Mouse (Mus musculus) cerebellum, postnatal 36 days (tissue): ENCODE measurements at regions not wholly inside any gene's neighbourhood (a gene's known extent, or its start where the extent isn't known, plus 50 kb on each side); places are given as distances from the start of the nearest gene placed in this dataset.

Experiments
- DNase-seq, 2 experiments: peaks; one replicate each; pipeline ENCODE4 v3.0.0; 2021 to 2022; ENCODE audit warnings: mixed read lengths in 2 of 2

DNA sequence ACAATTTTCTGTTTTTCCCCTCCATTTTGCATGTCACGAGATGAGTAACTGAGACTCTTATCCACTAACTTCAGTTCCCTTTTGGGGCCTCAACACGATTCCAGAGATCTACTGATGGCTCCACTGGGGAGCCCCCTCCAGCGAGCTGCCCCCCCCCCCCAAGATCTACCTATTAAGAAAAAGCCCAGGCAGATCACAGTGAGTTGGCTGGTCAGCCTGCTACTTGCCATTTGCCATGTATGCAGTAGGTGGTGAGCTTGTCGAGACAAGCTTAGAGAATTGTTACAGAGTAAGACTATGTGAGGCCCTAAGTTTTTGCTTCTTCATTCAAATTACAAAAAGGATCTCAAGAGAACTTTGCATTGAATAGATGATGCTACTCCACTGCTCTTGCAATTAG lies 426.3 kb upstream of the Ubash3b start:
- no peak for DNase-seq

DNA sequence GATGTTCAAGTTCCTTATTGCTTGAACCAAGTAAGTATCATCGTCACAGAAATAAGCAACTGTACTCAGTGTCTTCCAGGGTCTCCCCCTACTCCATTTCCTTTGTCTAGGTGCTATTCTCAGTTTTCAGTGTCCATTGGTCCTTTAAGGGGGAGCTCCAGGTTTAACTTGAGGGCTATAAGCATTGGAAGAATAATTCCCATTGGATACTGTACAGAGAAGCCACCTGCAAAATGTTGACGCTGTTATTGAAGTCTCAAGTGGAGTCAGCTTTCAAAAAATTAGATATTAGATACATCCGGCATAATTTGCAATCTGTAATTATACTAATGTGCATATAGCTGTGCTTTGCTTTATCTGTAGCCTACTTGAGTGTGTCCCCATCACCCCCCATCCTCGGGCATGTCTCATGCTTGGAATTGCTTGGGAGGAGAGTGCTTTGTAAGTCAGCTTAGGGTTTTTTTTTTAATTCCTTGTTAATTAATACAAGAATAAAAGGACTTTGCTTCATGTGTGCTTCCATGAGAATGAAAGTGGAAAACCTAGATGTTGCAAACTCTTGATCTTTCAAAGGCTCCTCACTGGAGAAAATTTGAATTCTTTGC lies 425.6 kb upstream of the Ubash3b start:
- DNase-seq = no peak

DNA sequence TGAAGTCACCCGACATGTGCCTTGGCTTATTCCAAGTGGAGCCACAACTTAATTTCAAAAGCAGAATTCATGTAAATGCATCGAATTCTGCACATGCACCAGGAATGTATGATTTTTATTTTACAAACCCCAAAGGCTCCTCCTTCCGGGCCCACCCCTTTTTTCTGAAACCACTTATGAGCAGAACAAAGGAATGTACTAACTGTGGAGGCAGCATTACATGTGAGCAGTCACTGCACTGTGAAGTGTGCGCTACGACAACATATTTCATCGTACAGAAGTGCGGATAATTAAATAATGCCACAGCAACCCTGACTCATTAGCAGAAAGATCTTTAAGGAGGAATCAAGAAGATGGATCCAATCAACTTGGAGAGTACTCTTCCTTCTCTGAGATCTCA lies 424.8 kb upstream of the Ubash3b start:
- DNase-seq = no peak

DNA sequence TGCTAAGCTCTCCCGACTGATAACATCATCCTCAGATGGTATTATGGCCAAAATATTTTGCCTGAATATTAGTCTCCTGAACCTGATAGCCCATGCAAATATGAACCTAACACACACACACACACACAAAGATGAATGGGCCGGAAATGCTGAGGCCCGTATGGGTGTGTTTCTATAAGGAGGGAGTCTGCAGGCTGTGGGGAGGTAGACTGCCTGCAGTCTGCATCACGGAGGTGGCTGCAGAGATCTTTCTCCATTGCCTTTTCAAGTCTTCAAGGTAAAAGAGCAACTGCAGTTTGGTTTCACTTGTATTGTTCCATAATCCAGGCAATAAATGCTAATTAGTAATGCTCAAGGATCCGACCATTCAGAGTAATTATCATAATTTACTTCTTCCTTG lies 424.3 kb upstream of the Ubash3b start:
- DNase-seq = no peak

DNA sequence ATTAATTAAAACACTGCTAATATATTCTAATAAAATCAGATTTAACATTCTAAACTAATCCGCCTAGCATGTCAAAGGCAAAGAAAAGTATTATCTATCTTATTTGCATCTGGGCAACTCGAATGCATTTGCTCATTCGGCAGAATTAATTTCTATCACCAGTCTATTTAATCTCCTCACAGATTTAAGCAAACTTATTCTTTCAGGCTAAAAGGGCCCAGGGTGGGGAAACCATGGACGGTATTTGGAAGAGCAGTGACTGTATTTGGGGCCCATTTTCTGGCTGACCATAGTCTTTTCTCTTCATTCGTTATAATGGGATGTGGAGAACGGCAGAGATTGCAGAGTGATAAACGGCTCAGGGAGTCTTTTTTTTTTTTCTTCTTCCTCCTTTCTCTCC lies 423.5 kb upstream of the Ubash3b start:
- DNase-seq = no peak

GRCm38 (mm10) chr9:41583711-41584329 lies 422.3 kb upstream of the Ubash3b start:
- DNase-seq = peak in 1 of 2 experiments; percentile 7

DNA sequence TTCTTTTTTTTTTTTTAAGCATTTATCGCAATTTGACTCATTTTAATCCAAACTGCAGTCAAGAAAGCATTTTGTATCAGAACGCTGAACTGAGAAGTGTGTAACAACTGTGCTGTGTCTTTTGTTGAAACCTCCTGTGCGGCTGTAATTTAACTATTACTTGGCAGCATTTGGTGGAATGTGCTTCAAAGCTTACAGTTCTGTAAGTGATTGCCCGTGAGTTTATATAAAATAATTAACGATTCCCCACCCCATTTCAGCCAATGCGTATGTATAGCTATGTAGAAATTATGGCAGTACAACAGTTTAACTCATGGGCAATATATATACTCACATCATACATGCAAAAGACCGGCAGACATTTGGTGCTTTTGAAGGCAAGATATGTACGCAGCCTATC lies 421.8 kb upstream of the Ubash3b start:
- no peak for DNase-seq

DNA sequence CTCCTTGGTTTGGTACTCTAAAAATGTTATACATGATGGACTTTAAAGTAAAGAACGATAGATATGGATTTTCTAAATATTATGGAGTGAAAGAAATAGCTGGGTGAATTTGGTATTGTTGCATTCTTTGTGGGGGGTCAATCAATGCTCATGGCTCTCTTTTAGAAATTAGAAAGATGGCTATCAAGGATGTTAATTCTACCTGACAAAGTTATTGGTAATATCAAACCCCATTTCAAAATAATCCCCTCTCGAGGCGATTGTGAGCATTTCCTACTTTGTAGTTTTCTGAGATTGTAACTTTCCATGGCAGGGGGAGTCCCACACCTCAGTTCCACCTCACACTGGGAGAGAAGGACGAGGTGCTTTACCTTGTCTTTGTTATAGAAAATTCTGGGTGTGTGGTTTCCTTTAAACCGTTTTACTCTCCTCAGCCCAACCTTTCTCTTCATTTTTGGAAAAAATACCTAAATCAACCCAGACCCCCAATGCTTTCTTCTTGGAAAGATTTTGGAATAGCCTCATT lies 421.3 kb upstream of the Ubash3b start:
- DNase-seq = peak in 1 of 2 experiments; percentile 5

DNA sequence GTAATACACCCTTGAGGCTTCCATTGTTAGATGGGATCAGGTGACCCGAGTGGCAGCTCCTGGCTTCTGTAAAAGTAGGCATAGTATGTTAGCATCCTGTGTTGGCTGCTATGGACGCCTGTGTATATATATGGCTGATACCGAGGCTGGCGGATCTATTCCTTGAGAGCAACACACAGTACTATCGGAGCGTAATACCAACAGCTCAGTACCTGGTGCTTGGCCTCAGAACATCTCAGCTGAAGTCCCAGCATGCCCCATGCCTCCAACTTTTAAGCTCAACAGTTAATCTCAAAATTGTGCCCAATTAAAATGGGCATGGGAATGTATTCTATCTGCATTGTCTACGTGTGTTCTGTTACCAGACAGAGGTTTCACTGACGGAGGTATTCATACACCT lies 420.7 kb upstream of the Ubash3b start:
- DNase-seq = peak in 1 of 2 experiments; percentile 10

GRCm38 (mm10) chr9:41581741-41582140 lies 420.2 kb upstream of the Ubash3b start:
- no peak for DNase-seq

DNA sequence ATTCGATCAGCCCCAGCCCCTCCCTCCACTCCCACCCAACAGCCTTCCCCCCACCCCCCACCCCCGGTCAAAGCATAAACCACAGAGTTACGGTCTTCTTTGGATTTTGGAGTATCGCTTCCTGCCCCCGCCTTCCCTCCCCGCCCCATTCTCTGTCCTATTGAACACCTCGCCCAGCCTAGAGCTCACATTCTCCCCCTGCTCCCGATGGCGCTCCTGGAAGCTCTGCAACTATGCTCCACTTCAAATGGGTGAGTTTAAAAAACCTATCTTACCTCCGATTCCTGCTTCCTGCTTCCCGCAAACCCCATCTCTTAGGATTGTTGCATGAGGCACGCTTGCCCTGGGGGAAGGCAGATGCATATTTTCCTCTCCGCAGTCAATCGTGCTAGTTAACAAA lies 419.7 kb upstream of the Ubash3b start:
- DNase-seq = no peak

DNA sequence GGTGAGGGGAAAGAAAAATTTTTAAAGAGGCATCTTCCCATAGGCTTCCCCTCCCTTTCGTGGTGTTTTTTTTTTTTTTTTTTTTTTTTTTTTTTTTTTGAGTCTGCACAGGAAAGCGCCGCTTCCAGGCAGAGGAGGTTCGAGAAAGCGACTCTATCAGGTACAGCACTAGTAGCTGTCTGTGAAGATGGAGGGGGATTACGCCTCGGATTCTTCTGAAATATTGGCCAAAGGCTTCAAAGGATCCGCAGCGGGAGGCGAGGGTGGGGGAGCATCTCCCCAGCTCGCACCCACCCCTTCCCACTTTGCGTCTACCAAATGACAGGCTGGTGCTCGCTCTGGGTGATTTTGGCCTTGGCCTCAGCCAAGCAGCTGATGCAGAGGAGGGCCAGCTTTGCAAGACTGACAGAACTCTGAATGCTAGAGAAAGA lies 419.1 kb upstream of the Ubash3b start:
- peak; percentile 19 to 28 for DNase-seq

DNA sequence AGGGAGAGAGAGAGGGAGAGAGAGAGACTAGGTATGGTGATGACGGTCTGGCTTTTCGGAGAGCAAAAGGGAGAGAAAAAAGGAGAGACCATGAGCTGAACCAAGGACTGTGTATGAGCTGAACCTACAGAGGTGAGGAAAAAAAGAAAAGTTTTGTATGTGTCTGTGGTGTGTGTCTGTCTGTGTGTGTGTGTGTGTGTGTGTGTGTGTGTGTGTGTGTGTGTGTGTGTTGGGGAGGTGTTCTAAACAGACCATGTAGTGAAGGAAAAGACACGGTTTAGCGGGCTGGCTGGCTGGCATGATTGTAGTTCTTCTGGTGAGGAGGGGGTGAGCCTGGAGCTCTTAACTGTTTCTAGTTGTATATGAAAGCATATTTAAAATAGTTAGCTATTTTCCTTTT lies 418.6 kb upstream of the Ubash3b start:
- DNase-seq = no peak

GRCm38 (mm10) chr9:41579107-41580014 lies 417.9 kb upstream of the Ubash3b start:
- DNase-seq = peak in 1 of 2 experiments; percentile 11

GRCm38 (mm10) chr9:41578221-41579106 lies 417.0 kb upstream of the Ubash3b start:
- no peak for DNase-seq

- DNase-seq = no peak
These were observed 416.3 kb upstream of the Ubash3b start for GRCm38 (mm10) chr9:41577760-41578159.

- DNase-seq = no peak
These were observed 414.3 kb upstream of the Ubash3b start for GRCm38 (mm10) chr9:41575826-41576225.

DNA sequence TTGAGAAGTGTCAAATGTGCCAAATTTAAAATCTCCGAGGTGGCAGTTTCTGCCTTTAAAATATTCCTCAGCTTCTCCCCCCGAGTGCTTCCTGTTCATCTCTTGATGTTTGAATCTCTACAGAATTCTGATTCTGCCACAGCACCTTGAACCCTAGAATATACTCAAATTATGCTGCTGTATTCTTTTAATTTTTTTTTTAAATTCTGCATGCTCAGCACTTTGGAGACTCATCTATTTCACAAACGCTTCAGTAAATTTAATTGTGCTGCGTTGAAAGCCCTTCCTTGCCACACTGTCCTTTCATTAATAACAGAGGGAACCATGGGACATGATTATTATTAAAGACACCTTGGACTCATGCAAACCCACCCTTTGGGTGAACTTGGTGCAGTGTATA lies 408.8 kb upstream of the Ubash3b start:
- DNase-seq = no peak

DNA sequence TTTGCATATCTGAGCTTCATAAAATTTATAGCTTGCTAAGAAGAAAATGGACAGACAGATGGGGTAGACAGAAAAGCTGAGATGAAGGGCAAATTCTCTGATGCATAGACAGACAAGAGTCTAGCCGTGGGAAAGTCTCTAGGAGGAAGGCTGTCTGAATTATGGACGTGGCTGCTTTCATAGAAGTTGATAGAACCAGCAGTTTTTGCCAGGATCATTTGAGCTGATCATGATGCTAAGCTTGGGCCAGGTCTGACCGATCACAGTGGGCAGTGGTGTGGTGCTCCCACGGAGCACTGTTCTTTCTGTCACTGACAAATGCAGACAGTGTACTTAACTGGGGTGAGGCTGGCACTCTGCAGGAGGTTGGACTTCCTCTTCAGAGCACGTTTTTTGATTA lies 405.0 kb upstream of the Ubash3b start:
- DNase-seq = no peak

DNA sequence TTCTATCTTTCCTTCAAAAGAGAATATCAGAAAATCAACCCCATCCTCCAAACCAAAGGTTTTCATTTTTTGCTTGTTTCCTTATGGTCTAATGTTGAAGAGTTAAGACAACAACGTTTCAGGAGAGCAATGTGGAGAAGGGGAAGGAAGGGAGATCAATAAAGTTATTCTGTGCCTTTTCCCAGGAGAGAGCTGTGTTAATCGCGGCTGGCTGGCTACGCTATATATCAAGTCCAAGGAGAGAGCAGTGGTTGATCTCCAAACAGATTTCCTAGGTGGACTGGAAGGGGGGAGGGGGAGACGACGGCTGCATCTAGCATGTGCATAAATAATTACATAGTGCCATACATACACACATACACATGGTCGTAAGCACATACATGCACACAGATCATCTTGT lies 404.3 kb upstream of the Ubash3b start:
- DNase-seq = no peak

DNA sequence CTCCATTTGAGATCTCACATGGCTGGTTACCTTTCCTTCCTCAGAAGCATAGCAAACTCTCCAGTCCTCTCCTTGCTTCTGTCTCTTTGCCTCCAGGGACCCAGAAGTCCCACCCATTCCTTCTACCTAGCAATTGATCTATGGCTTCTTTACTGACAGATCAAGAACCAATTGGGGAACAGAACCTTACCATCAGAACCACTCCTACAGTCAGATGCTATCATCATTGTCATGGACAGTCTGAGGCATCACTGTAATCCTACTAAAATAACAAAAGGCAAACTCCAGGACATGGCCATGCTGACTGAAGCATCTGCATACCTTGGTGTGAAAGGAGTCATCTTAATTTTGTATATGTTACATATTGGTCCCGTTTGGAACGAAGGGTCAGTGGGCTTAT lies 401.9 kb upstream of the Ubash3b start:
- no peak for DNase-seq

DNA sequence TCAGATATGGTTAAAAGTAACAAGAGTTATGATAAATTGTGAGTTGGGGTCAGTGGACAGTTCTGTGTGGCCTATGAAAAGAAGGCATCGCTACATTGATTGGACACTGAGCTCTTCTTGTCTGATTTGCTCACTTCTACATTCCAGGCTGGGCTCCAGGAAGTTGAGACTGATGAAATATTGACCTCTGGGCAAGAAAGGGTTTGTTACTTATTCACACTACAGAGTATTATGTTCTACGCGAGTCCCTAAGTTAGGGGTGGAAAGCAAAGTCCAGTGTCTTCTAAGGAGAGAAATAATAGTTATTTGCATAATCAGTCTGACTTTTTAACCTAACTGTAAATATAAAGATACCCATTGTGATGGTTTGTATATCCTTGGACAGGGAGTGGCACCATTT lies 397.0 kb upstream of the Ubash3b start:
- DNase-seq = no peak

- no peak for DNase-seq
These were observed 395.4 kb upstream of the Ubash3b start for GRCm38 (mm10) chr9:41556888-41557287.
